Mouse (Mus musculus): Measurements from ENCODE around the gene Cnn3. TPM values are rescaled to one million over a fixed set of nuclear protein-coding genes. Genes with fewer than 3 reads are reported as not detected.

The Cnn3 gene
- total RNA-seq, 2 experiments from 2014 or later = 36.1 to 41.1 TPM

GRCm38 (mm10) chr3:121444414-121444813, 18.1 kb downstream of the Cnn3 start:
- ATAC-seq (replicated peaks; ENCODE audit: low FRiP score, poor library complexity, severe bottlenecking) = no peak

- no peak for ATAC-seq (replicated peaks; ENCODE audit: low FRiP score, poor library complexity, severe bottlenecking)
Measured at GRCm38 (mm10) chr3:121446454-121446853, 20.2 kb downstream of the Cnn3 start.

- ATAC-seq (replicated peaks; ENCODE audit: low FRiP score, poor library complexity, severe bottlenecking) = no peak
Measured at GRCm38 (mm10) chr3:121448029-121448468, 21.8 kb downstream of the Cnn3 start.

- no peak for ATAC-seq (replicated peaks; ENCODE audit: low FRiP score, poor library complexity, severe bottlenecking)
Measured at GRCm38 (mm10) chr3:121448606-121449005, 22.3 kb downstream of the Cnn3 start.

- no peak for ATAC-seq (replicated peaks; ENCODE audit: low FRiP score, poor library complexity, severe bottlenecking)
Measured at GRCm38 (mm10) chr3:121449527-121449926, 23.2 kb downstream of the Cnn3 start.

GRCm38 (mm10) chr3:121451404-121451803, 25.1 kb downstream of the Cnn3 start:
- no peak for ATAC-seq (replicated peaks; ENCODE audit: low FRiP score, poor library complexity, severe bottlenecking)

GRCm38 (mm10) chr3:121458545-121459492, 32.5 kb downstream of the Cnn3 start:
- 0 out of 2 replicates have a peak, but pooled peaks have one; percentile 28 for ATAC-seq (replicated peaks; ENCODE audit: low FRiP score, poor library complexity, severe bottlenecking)

GRCm38 (mm10) chr3:121460473-121461193, 34.3 kb downstream of the Cnn3 start:
- ATAC-seq (replicated peaks; ENCODE audit: low FRiP score, poor library complexity, severe bottlenecking) = peak; percentile 62

- no peak for ATAC-seq (replicated peaks; ENCODE audit: low FRiP score, poor library complexity, severe bottlenecking)
Measured at GRCm38 (mm10) chr3:121461477-121461876, 35.2 kb downstream of the Cnn3 start.

GRCm38 (mm10) chr3:121462782-121463181, 36.5 kb downstream of the Cnn3 start:
- no peak for ATAC-seq (replicated peaks; ENCODE audit: low FRiP score, poor library complexity, severe bottlenecking)

- no peak for ATAC-seq (replicated peaks; ENCODE audit: low FRiP score, poor library complexity, severe bottlenecking)
Measured at GRCm38 (mm10) chr3:121464733-121465305, 38.5 kb downstream of the Cnn3 start.

GRCm38 (mm10) chr3:121465795-121466194, 39.5 kb downstream of the Cnn3 start:
- ATAC-seq (replicated peaks; ENCODE audit: low FRiP score, poor library complexity, severe bottlenecking) = no peak

- ATAC-seq (replicated peaks; ENCODE audit: low FRiP score, poor library complexity, severe bottlenecking) = peak; percentile 39; the same call in 1 of the 2 replicates
Measured at GRCm38 (mm10) chr3:121467094-121467552, 40.8 kb downstream of the Cnn3 start.

GRCm38 (mm10) chr3:121468136-121468535, 41.8 kb downstream of the Cnn3 start:
- no peak for ATAC-seq (replicated peaks; ENCODE audit: low FRiP score, poor library complexity, severe bottlenecking)

GRCm38 (mm10) chr3:121469185-121469975, 43.1 kb downstream of the Cnn3 start:
- ATAC-seq (replicated peaks; ENCODE audit: low FRiP score, poor library complexity, severe bottlenecking) = no peak

GRCm38 (mm10) chr3:121471703-121472102, 45.4 kb downstream of the Cnn3 start:
- no peak for ATAC-seq (replicated peaks; ENCODE audit: low FRiP score, poor library complexity, severe bottlenecking)

- no peak for ATAC-seq (replicated peaks; ENCODE audit: low FRiP score, poor library complexity, severe bottlenecking)
Measured at GRCm38 (mm10) chr3:121474738-121475137, 48.4 kb downstream of the Cnn3 start.

- no peak for ATAC-seq (replicated peaks; ENCODE audit: low FRiP score, poor library complexity, severe bottlenecking)
Measured at GRCm38 (mm10) chr3:121480030-121480960, 54.0 kb downstream of the Cnn3 start.

All from erythroid progenitor cell, adult 5-6 weeks (primary cell).